Mouse (Mus musculus) adrenal gland, postnatal 4 days (tissue): Measurements from ENCODE around the gene Myo3b. TPM values are rescaled to one million over a fixed set of nuclear protein-coding genes. Genes with fewer than 3 reads are reported as not detected.

Experiments
- DNase-seq, 2 experiments: peaks; one replicate each; pipeline ENCODE4 v3.0.0; 2021 to 2022; ENCODE audit warnings: low spot score in 2 of 2, mixed read lengths in 2 of 2
- total RNA-seq, 2 experiments: library from RNA; stranded (reverse); gene quantifications; 2 replicates each; pipeline ENCODE4 v1.2.3; 2021

The Myo3b gene
- total RNA-seq, 2 experiments from 2014 or later, result 0.06 to 0.20 TPM

- no peak for DNase-seq
Measured at GRCm38 (mm10) chr2:70128590-70128989, 89.7 kb downstream of the Myo3b start.

- DNase-seq, result no peak
Measured at GRCm38 (mm10) chr2:70129566-70129965, 90.6 kb downstream of the Myo3b start.

- DNase-seq, result no peak
Measured at GRCm38 (mm10) chr2:70133281-70133680, 94.4 kb downstream of the Myo3b start.

GRCm38 (mm10) chr2:70137226-70137998 is 98.5 kb downstream of the Myo3b start:
- no peak for DNase-seq

- no peak for DNase-seq
Measured at GRCm38 (mm10) chr2:70143543-70144188, 104.7 kb downstream of the Myo3b start.

- DNase-seq, result no peak
Measured at GRCm38 (mm10) chr2:70146993-70147581, 108.2 kb downstream of the Myo3b start.

- no peak for DNase-seq
Measured at GRCm38 (mm10) chr2:70148821-70149510, 110.0 kb downstream of the Myo3b start.

- no peak for DNase-seq
Measured at GRCm38 (mm10) chr2:70150399-70151035, 111.6 kb downstream of the Myo3b start.

- no peak for DNase-seq
Measured at GRCm38 (mm10) chr2:70151930-70152329, 113.0 kb downstream of the Myo3b start.

- DNase-seq, result no peak
Measured at GRCm38 (mm10) chr2:70155226-70155836, 116.4 kb downstream of the Myo3b start.

- no peak for DNase-seq
Measured at GRCm38 (mm10) chr2:70159543-70159942, 120.6 kb downstream of the Myo3b start.

GRCm38 (mm10) chr2:70166231-70166630 is 127.3 kb downstream of the Myo3b start:
- no peak for DNase-seq

GRCm38 (mm10) chr2:70167944-70168935 is 129.3 kb downstream of the Myo3b start:
- no peak for DNase-seq

GRCm38 (mm10) chr2:70170469-70170868 is 131.5 kb downstream of the Myo3b start:
- no peak for DNase-seq

- no peak for DNase-seq
Measured at GRCm38 (mm10) chr2:70176823-70177708, 138.1 kb downstream of the Myo3b start.

GRCm38 (mm10) chr2:70177709-70178030 is 138.7 kb downstream of the Myo3b start:
- DNase-seq, result no peak

GRCm38 (mm10) chr2:70178241-70178640 is 139.3 kb downstream of the Myo3b start:
- no peak for DNase-seq

- no peak for DNase-seq
Measured at GRCm38 (mm10) chr2:70182150-70182670, 143.3 kb downstream of the Myo3b start.
